Mouse (Mus musculus) CH12.LX (cell line): ENCODE data around the gene Clec4d. TPM values are rescaled to one million over a fixed set of nuclear protein-coding genes. Genes with fewer than 3 reads are reported as not detected.

Experiments
- DNase-seq: peaks from one replicate; pipeline ENCODE4 v3.0.0-alpha.2; 2013; ENCODE audit errors: extremely low read depth
- H3K27ac ChIP-seq: 2 replicates; pipeline ENCODE4 v1.5.1; 2012; ENCODE audit warnings: low read depth, mild to moderate bottlenecking, control low read depth, moderate library complexity; ENCODE audit not compliant: insufficient read depth
- H3K27me3 ChIP-seq: replicated peaks from 2 replicates; pipeline ENCODE3; 2012; ENCODE audit warnings: inconsistent platforms
- H3K36me3 ChIP-seq, 2 experiments: replicated peaks in 1 of 2; 2 replicates each; pipeline versions ENCODE3 to v1.6.1; 2012; ENCODE audit warnings: inconsistent platforms in 1 of 2, low read length in 1 of 2, mild to moderate bottlenecking in 1 of 2, mixed read lengths in 1 of 2, moderate library complexity in 1 of 2; ENCODE audit not compliant: control insufficient read depth in 1 of 2, insufficient read depth in 1 of 2
- H3K4me1 ChIP-seq, 2 experiments: 2 replicates each; pipeline ENCODE4 v1.6.1; 2012; ENCODE audit warnings: inconsistent platforms in 1 of 2, moderate library complexity in 1 of 2; ENCODE audit not compliant: insufficient read depth in 2 of 2, control insufficient read depth in 1 of 2
- H3K4me2 ChIP-seq: 2 replicates; pipeline ENCODE4 v1.6.1; 2012; ENCODE audit warnings: low read depth, mild to moderate bottlenecking, control low read depth; ENCODE audit not compliant: poor library complexity, insufficient read depth, severe bottlenecking
- H3K4me3 ChIP-seq, 3 experiments: fragments of 150-350 bp in 1 of 3; sonication (generic) in 1 of 3; replicated peaks in 1 of 3; 2 replicates each; pipeline versions ENCODE3 to v1.5.1; 2011 to 2012; ENCODE audit warnings: low read depth in 2 of 3, low read length in 2 of 3, mild to moderate bottlenecking in 2 of 3, moderate library complexity in 2 of 3, control low read depth in 1 of 3, improper control_type of control experiment in 1 of 3, inconsistent platforms in 1 of 3, mixed read lengths in 1 of 3; ENCODE audit not compliant: poor library complexity in 1 of 3
- H3K79me2 ChIP-seq: replicated peaks from 2 replicates; pipeline ENCODE4 v1.6.1; 2012; ENCODE audit warnings: mild to moderate bottlenecking, moderate library complexity; ENCODE audit not compliant: control insufficient read depth, poor library complexity, insufficient read depth, severe bottlenecking; ENCODE audit errors: extremely low read depth
- H3K9ac ChIP-seq: 2 replicates; pipeline ENCODE4 v1.6.1; 2012; ENCODE audit warnings: low read depth, mild to moderate bottlenecking, control low read depth, moderate library complexity; ENCODE audit not compliant: insufficient read depth
- H3K9me3 ChIP-seq: replicated peaks from 2 replicates; pipeline ENCODE3; 2012; ENCODE audit warnings: low read length, inconsistent platforms, mixed read lengths
- BHLHE40 ChIP-seq: IDR thresholded peaks from 2 replicates; pipeline ENCODE4 v1.6.1; 2011; ENCODE audit warnings: mild to moderate bottlenecking, low read depth, low read length, improper control_type of control experiment
- CHD2 ChIP-seq: IDR thresholded peaks from 2 replicates; pipeline ENCODE4 v1.6.1; 2011; ENCODE audit warnings: low read length, improper control_type of control experiment
- CTCF ChIP-seq, 2 experiments: IDR thresholded peaks in 1 of 2; conservative IDR thresholded peaks in 1 of 2; 2 replicates each; pipeline ENCODE4 v1.5.1; 2011 to 2012; ENCODE audit warnings: low read depth in 2 of 2, low read length in 2 of 2, improper control_type of control experiment in 1 of 2, inconsistent platforms in 1 of 2, mild to moderate bottlenecking in 1 of 2, moderate library complexity in 1 of 2
- ELF1 ChIP-seq: IDR thresholded peaks from 2 replicates; pipeline ENCODE4 v1.6.1; 2014; ENCODE audit warnings: low read depth, mild to moderate bottlenecking, inconsistent platforms, low read length, improper control_type of control experiment
- GABPA ChIP-seq: IDR thresholded peaks from 2 replicates; pipeline ENCODE4 v1.6.1; 2012; ENCODE audit warnings: low read depth, low read length, improper control_type of control experiment, inconsistent platforms; ENCODE audit not compliant: insufficient replicate concordance
- JUN ChIP-seq: IDR thresholded peaks from 2 replicates; pipeline ENCODE4 v1.6.1; 2011; ENCODE audit warnings: low read depth, mild to moderate bottlenecking, low read length, improper control_type of control experiment, moderate library complexity; ENCODE audit not compliant: insufficient read depth
- JUND ChIP-seq: conservative IDR thresholded peaks from 2 replicates; pipeline ENCODE4 v1.6.1; 2011; ENCODE audit warnings: low read depth, low read length, improper control_type of control experiment
- KAT2A ChIP-seq: IDR thresholded peaks from 2 replicates; pipeline ENCODE4 v1.6.1; 2012; ENCODE audit warnings: low read length, improper control_type of control experiment, inconsistent platforms; ENCODE audit not compliant: insufficient replicate concordance
- MAFK ChIP-seq: IDR thresholded peaks from 2 replicates; pipeline ENCODE4 v1.6.1; 2011; ENCODE audit warnings: low read length, improper control_type of control experiment; ENCODE audit not compliant: insufficient replicate concordance
- MAX ChIP-seq: IDR thresholded peaks from 2 replicates; pipeline ENCODE4 v1.6.1; 2011; ENCODE audit warnings: low read length, improper control_type of control experiment
- MAZ ChIP-seq: IDR thresholded peaks from 2 replicates; pipeline ENCODE4 v1.6.1; 2012; ENCODE audit warnings: low read depth, mild to moderate bottlenecking, inconsistent platforms, low read length, improper control_type of control experiment, moderate library complexity
- MXI1 ChIP-seq: IDR thresholded peaks from 2 replicates; pipeline ENCODE4 v1.6.1; 2011; ENCODE audit warnings: mild to moderate bottlenecking, low read depth, low read length, improper control_type of control experiment
- MYC ChIP-seq: IDR thresholded peaks from 2 replicates; pipeline ENCODE4 v1.6.1; 2011; ENCODE audit warnings: low read depth, mild to moderate bottlenecking, improper control_type of control experiment, low read length
- NELFE ChIP-seq: IDR thresholded peaks from 2 replicates; pipeline ENCODE4 v1.6.1; 2011; ENCODE audit warnings: low read depth, low read length, improper control_type of control experiment
- POLR2A ChIP-seq: IDR thresholded peaks from 2 replicates; pipeline ENCODE4 v1.6.1; 2011; ENCODE audit warnings: low read depth, mild to moderate bottlenecking, improper control_type of control experiment, low read length
- POLR2AphosphoS2 ChIP-seq: IDR thresholded peaks from 2 replicates; pipeline ENCODE4 v1.6.1; 2011; ENCODE audit warnings: low read depth, low read length, improper control_type of control experiment
- RAD21 ChIP-seq: IDR thresholded peaks from 2 replicates; pipeline ENCODE4 v1.6.1; 2011; ENCODE audit warnings: low read depth, mild to moderate bottlenecking, low read length, improper control_type of control experiment, moderate library complexity
- SIN3A ChIP-seq: IDR thresholded peaks from 2 replicates; pipeline ENCODE4 v1.6.1; 2012; ENCODE audit warnings: low read length, improper control_type of control experiment, inconsistent platforms
- TBP ChIP-seq: conservative IDR thresholded peaks from 2 replicates; pipeline ENCODE4 v1.6.1; 2011; ENCODE audit warnings: low read depth, low read length, improper control_type of control experiment
- TCF12 ChIP-seq: IDR thresholded peaks from 2 replicates; pipeline ENCODE4 v1.6.1; 2014; ENCODE audit warnings: low read depth, mild to moderate bottlenecking, inconsistent platforms, low read length, improper control_type of control experiment
- UBTF ChIP-seq: IDR thresholded peaks from 2 replicates; pipeline ENCODE4 v1.6.1; 2012; ENCODE audit warnings: low read depth, mild to moderate bottlenecking, inconsistent platforms, low read length, improper control_type of control experiment, moderate library complexity
- USF1 ChIP-seq: IDR thresholded peaks from 2 replicates; pipeline ENCODE4 v1.6.1; 2014; ENCODE audit warnings: low read depth, mild to moderate bottlenecking, inconsistent platforms, low read length, improper control_type of control experiment
- USF2 ChIP-seq: conservative IDR thresholded peaks from 2 replicates; pipeline ENCODE4 v1.6.1; 2011; ENCODE audit warnings: low read depth, low read length, improper control_type of control experiment
- ZC3H11A ChIP-seq: IDR thresholded peaks from 2 replicates; pipeline ENCODE4 v1.6.1; 2012; ENCODE audit warnings: low read depth, mild to moderate bottlenecking, inconsistent platforms, low read length, improper control_type of control experiment
- ZMIZ1 ChIP-seq: IDR thresholded peaks from 2 replicates; pipeline ENCODE4 v1.6.1; 2012; ENCODE audit warnings: low read depth, mild to moderate bottlenecking, inconsistent platforms, low read length, improper control_type of control experiment
- ZNF384 ChIP-seq: IDR thresholded peaks from 2 replicates; pipeline ENCODE4 v1.6.1; 2012; ENCODE audit warnings: low read depth, low read length, improper control_type of control experiment, inconsistent platforms
- dilution Hi-C: fragments of 300-500 bp; cut with MboI; formaldehyde crosslinking; loops from 2 replicates; pipeline ENCODE4 v1.14.3; 2020; ENCODE audit warnings: low sequenced_read_pairs; ENCODE audit not compliant: extremely low pct_unique_long_range_greater_than_20kb, extremely low pct_ligation_motif_present
- in situ Hi-C: fragments of 300-500 bp; cut with MboI; formaldehyde crosslinking; loops from 3 replicates; pipeline ENCODE4 v1.14.3; 2019; ENCODE audit warnings: low sequenced_read_pairs, low pct_ligation_motif_present, low pct_unique_long_range_greater_than_20kb, mixed read lengths
- polyA plus RNA-seq: library from polyadenylated mRNA; unstranded; fragments of >175 nt; gene quantifications from 2 replicates; pipeline ENCODE4 v1.2.1, GENCODE M21; 2012; ENCODE audit warnings: low read depth; ENCODE audit not compliant: insufficient read length
- total RNA-seq, 2 experiments: library from RNA; depleted of rRNA; stranded (reverse); fragments of 300-350 nt in 1 of 2; fragments of >200 nt in 1 of 2; gene quantifications; 2 replicates each; pipeline ENCODE4 v1.2.3; 2012 to 2014

Gene Clec4d
- total and polyA plus RNA-seq, 3 experiments = not detected

DNA sequence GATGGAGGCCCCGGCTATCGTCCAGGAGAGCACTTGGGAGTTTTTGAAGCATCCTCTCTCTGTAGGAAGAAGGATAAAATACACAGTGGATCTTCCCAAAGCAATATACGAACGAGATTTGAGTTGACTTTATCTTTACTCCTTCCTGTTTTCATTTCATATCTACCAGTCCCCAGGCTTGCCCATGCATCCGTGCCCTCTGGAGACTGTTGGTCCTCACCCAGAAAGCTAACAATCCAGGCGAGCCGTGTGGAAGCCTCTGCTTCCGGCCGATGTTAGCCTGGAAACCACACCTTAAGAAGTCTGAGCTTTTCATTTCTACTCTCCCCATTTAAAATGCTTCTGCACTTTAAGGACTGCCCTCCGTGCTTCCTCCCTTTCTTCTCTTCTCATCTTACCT, 27.0 kb downstream of the Clec4d start:
- H3K27ac ChIP-seq = no peak overlapping the region
- in situ Hi-C loops (no loop called here), dilution Hi-C loops (no loop called here)
- H3K27me3 ChIP-seq = peaks cover 50% of the 10 kb centered on the region
- no peaks in the 10 kb centered on the region for H3K36me3 ChIP-seq
- H3K4me1 ChIP-seq = no peaks in the 10 kb centered on the region
- H3K9ac ChIP-seq = no peak overlapping the region
- H3K79me2 ChIP-seq = no peaks in the 10 kb centered on the region
- no peaks in the 10 kb centered on the region for H3K9me3 ChIP-seq
- no peak overlapping the region for H3K4me3 ChIP-seq
- TF ChIP-seq ZNF384 (no peak), ELF1 (no peak), TBP (no peak), ZC3H11A (no peak), MXI1 (no peak), MAX (no peak), NELFE (no peak), RAD21 (no peak), MYC (no peak), CHD2 (no peak), BHLHE40 (no peak), CTCF (conservative IDR thresholded peaks at IDR 0.05 in 1 of 2, IDR thresholded peaks at IDR 0.05 in 1 of 2; ENCODE audit: low read depth in 2 of 2, low read length in 2 of 2) (no peak), GABPA (no peak), MAZ (no peak), TCF12 (no peak), JUND (no peak), POLR2A (no peak), POLR2AphosphoS2 (no peak), JUN (no peak), KAT2A (no peak)
- no peak for DNase-seq
- H3K4me2 ChIP-seq = peak overlapping the region; percentile 30

DNA sequence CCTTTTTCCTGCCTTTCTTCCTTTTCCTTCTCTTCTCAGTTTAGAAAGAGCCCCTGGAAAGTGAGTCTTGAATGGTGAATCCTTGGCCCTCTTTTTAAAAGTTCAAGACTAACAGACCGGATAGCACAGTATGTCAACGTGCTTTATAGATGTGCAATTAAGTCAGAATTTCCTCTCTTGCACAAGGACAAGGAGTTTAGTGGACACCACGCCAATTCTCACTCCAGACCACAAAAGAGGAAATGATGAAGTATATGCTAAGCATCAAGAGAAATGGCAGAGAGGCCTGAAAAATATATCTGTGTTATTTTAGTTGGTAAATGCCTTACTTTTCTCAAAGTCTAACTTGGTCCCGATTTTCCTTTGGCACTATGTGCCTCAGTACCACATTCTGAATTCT, 27.8 kb downstream of the Clec4d start, which contains the start of gene Clec4e:
Gene Clec4e, minus strand, starts transcription at position 118 of the 400 bp plus-strand sequence.
- no peak for DNase-seq
- dilution Hi-C loops = no loop called here
- in situ Hi-C loops = no loop called here
- Histone ChIP-seq H3K9ac (no peak within 1 kb of the TSS), H3K27ac (no peak within 1 kb of the TSS), H3K79me2 (no peaks in the 10 kb centered on the region), H3K9me3 (no peaks in the 10 kb centered on the region), H3K4me1 (no peaks in the 10 kb centered on the region), H3K4me2 (peak within 1 kb of the TSS; percentile 30), H3K27me3 (peaks cover 50% of the 10 kb centered on the region), H3K4me3 (no peak within 1 kb of the TSS), H3K36me3 (no peaks in the 10 kb centered on the region)
- TF ChIP-seq ZMIZ1 = no peak
- TF ChIP-seq MAX = no peak
- no peak for TF ChIP-seq RAD21
- TF ChIP-seq NELFE = no peak
- no peak for TF ChIP-seq MAFK
- TF ChIP-seq SIN3A = no peak
- TF ChIP-seq KAT2A = no peak
- TF ChIP-seq USF2 = no peak
- no peak for TF ChIP-seq UBTF
- TF ChIP-seq USF1 = no peak
- TF ChIP-seq, all 38 proteins: peak for 0
